Mouse (Mus musculus) ES-E14 (cell line): ENCODE measurements around the gene Bbs10.

ENCODE experiments used
- CHD2 ChIP-seq: IDR thresholded peaks from 2 replicates; pipeline ENCODE4 v1.6.1; 2014; ENCODE audit warnings: mild to moderate bottlenecking, low read depth, low read length, inconsistent platforms
- HCFC1 ChIP-seq: IDR thresholded peaks from 2 replicates; pipeline ENCODE4 v1.6.1; 2012; ENCODE audit warnings: low read length, inconsistent platforms, borderline replicate concordance; ENCODE audit not compliant: insufficient read depth
- MAFK ChIP-seq: IDR thresholded peaks from 2 replicates; pipeline ENCODE4 v1.6.1; 2014; ENCODE audit warnings: mild to moderate bottlenecking, low read depth, low read length, inconsistent platforms; ENCODE audit not compliant: insufficient read depth
- ZC3H11A ChIP-seq: IDR thresholded peaks from 2 replicates; pipeline ENCODE4 v1.6.1; 2012; ENCODE audit warnings: low read depth, mild to moderate bottlenecking, inconsistent platforms, low read length, borderline replicate concordance
- ZNF384 ChIP-seq: IDR thresholded peaks from 2 replicates; pipeline ENCODE4 v1.6.1; 2012; ENCODE audit warnings: low read depth, low read length, inconsistent platforms

DNA sequence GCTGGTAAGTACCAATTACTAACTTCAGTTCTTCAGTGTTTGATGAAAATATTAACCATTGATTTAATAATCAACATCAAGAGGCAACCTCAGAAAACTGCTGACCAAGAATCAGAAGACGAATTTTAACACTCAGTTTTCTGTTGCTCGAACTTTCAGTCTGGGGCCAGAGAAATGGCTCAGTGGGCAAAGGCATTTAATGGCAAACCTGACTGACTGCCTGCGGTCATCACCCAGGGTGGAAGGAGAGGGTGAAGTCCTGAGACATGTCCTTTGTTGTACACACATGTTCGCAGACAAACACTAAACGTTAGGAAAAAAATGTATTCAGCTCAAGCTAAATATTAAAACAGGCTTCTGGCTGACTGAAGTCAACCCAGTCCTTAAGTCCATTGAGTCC lies 2.6 kb downstream of the Bbs10 start:
- TF ChIP-seq MAFK (no peak), HCFC1 (no peak), CHD2 (no peak), ZNF384 (no peak), ZC3H11A (no peak)
